Mouse (Mus musculus) left cerebral cortex, postnatal 4 days (tissue): ENCODE measurements around the gene Sphk2. TPM values are rescaled to one million over a fixed set of nuclear protein-coding genes. Genes with fewer than 3 reads are reported as not detected.

Experiments used
- DNase-seq: peaks from one replicate; pipeline ENCODE4 v3.0.0-alpha.2; 2022
- intact Hi-C: fragments of 180-260 bp; cut with DNase I; formaldehyde crosslinking; loops from one replicate; pipeline ENCODE4 v1.15.1; 2025
- total RNA-seq, 2 experiments: library from RNA; stranded (reverse); gene quantifications; 2 replicates each; pipeline ENCODE4 v1.2.3; 2021

Sphk2 gene
- total RNA-seq, 2 experiments from 2014 or later = 23.6 to 24.6 TPM

- intact Hi-C loops = loop anchor here (5.0 kb wide), 1 partner anchor 58 kb away; no protein-coding TSS in a partner anchor
- peak; percentile 69 for DNase-seq
Measured at GRCm38 (mm10) chr7:45700301-45701015, 17.3 kb downstream of the Sphk2 start.

GRCm38 (mm10) chr7:45699523-45700141 is 18.2 kb downstream of the Sphk2 start, which contains the start of gene Car11:
TSS of gene Car11 (plus strand) at chr7:45699843.
- DNase-seq = no peak
- intact Hi-C loops = loop anchor here (5.0 kb wide), 1 partner anchor 57 kb away; no protein-coding TSS in a partner anchor

- no peak for DNase-seq
- intact Hi-C loops = no loop called here
Measured at GRCm38 (mm10) chr7:45697894-45698293, 19.9 kb downstream of the Sphk2 start.

GRCm38 (mm10) chr7:45695098-45695497 is 22.7 kb downstream of the Sphk2 start:
- intact Hi-C loops = no loop called here
- no peak for DNase-seq

GRCm38 (mm10) chr7:45693921-45694591 is 23.7 kb downstream of the Sphk2 start, which contains the start of gene Sec1:
TSS of gene Sec1 (minus strand) at chr7:45694402.
- intact Hi-C loops = no loop called here
- DNase-seq = no peak

- intact Hi-C loops = no loop called here
- DNase-seq = no peak
Measured at GRCm38 (mm10) chr7:45692364-45692763, 25.4 kb downstream of the Sphk2 start.

GRCm38 (mm10) chr7:45689800-45690199 is 28.0 kb downstream of the Sphk2 start:
- DNase-seq = no peak
- intact Hi-C loops = loop anchor here (10.0 kb wide), 1 partner anchor 95 kb away; no protein-coding TSS in a partner anchor

GRCm38 (mm10) chr7:45689099-45689498 is 28.7 kb downstream of the Sphk2 start:
- DNase-seq = no peak
- intact Hi-C loops = loop anchor here (10.0 kb wide), 1 partner anchor 94 kb away; no protein-coding TSS in a partner anchor

GRCm38 (mm10) chr7:45686841-45687240 is 31.0 kb downstream of the Sphk2 start:
- DNase-seq = no peak
- intact Hi-C loops = loop anchor here (10.0 kb wide), 1 partner anchor 92 kb away; no protein-coding TSS in a partner anchor

GRCm38 (mm10) chr7:45685811-45686210 is 32.0 kb downstream of the Sphk2 start:
- no peak for DNase-seq
- intact Hi-C loops = loop anchor here (10.0 kb wide), 1 partner anchor 91 kb away; no protein-coding TSS in a partner anchor

GRCm38 (mm10) chr7:45683396-45684050 is 34.3 kb downstream of the Sphk2 start, which contains the start of gene Ntn5:
TSS of gene Ntn5 (plus strand) at chr7:45684022.
- intact Hi-C loops = loop anchor here (10.0 kb wide), 1 partner anchor 89 kb away; no protein-coding TSS in a partner anchor

GRCm38 (mm10) chr7:45682144-45683126 is 35.4 kb downstream of the Sphk2 start:
- intact Hi-C loops = loop anchor here (10.0 kb wide), 1 partner anchor 88 kb away; no protein-coding TSS in a partner anchor
- peak; percentile 94 for DNase-seq

More at GRCm38 (mm10) chr7:45683396-45684050, 34.3 kb downstream of the Sphk2 start, which contains the start of gene Ntn5:
- DNase-seq = no peak

- intact Hi-C loops = loop anchor here (10.0 kb wide), 1 partner anchor 86 kb away; no protein-coding TSS in a partner anchor
- DNase-seq = no peak
Measured at GRCm38 (mm10) chr7:45681046-45681736, 36.6 kb downstream of the Sphk2 start.

GRCm38 (mm10) chr7:45679966-45680621 is 37.7 kb downstream of the Sphk2 start:
- intact Hi-C loops = loop anchor here (10.0 kb wide), 1 partner anchor 85 kb away; no protein-coding TSS in a partner anchor
- no peak for DNase-seq

- DNase-seq = no peak
- intact Hi-C loops = no loop called here
Measured at GRCm38 (mm10) chr7:45678513-45678912, 39.3 kb downstream of the Sphk2 start.

GRCm38 (mm10) chr7:45677627-45678295 is 40.0 kb downstream of the Sphk2 start:
- no peak for DNase-seq
- intact Hi-C loops = no loop called here

GRCm38 (mm10) chr7:45668921-45669320 is 48.9 kb downstream of the Sphk2 start:
- intact Hi-C loops = no loop called here
- no peak for DNase-seq
